Mouse (Mus musculus) bone marrow macrophage, adult 2 months (primary cell): ENCODE measurements around the gene Shisa8.

Source experiments
- CTCF ChIP-seq: IDR thresholded peaks from 2 replicates; pipeline ENCODE4 v1.5.1; 2012; ENCODE audit warnings: low read depth, mild to moderate bottlenecking, low read length, moderate library complexity
- POLR2A ChIP-seq: IDR thresholded peaks from 2 replicates; pipeline ENCODE4 v1.6.1; 2012; ENCODE audit warnings: mild to moderate bottlenecking, low read depth, low read length, borderline replicate concordance

DNA sequence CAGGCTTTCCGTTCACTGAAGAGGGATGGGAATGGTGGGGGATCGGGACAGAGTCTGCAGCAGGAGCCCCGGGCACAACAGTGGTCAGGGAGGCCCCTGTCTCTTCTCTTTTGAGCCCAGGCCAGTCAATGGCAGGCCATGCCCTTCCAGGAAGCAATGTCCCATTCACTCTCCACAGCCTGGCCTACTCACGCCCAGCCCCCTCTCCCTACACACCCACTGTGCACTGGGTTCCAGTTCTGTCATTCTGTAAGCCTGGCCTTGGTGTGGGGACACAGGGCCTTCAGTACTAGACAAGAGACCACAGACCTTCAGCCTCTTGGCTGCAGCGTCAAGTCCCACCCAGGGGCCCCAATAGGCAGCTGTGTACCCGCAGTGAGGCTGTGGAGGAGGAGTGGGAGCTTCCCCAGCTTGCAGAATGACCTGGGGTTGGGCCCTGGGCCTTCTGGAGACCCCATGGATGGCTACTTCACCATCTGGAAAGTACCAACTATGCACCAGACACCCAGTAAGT is 17.5 kb upstream of the Shisa8 start:
- TF ChIP-seq POLR2A (no peak), CTCF (no peak)
